Mouse (Mus musculus) thymus, adult 2 months (tissue): ENCODE results near the gene Tsnaxip1.

ENCODE experiments used
- CTCF ChIP-seq: fragments of 200-500 bp; IDR thresholded peaks from 2 replicates; pipeline ENCODE4 v1.5.1; 2012; ENCODE audit warnings: mild to moderate bottlenecking, control low read depth, low read length, moderate library complexity, borderline replicate concordance; ENCODE audit not compliant: control insufficient read depth, poor library complexity, insufficient read depth; ENCODE audit errors: extremely low read depth
- POLR2A ChIP-seq: fragments of 200-500 bp; IDR thresholded peaks from 2 replicates; pipeline ENCODE4 v1.6.1; 2012; ENCODE audit warnings: mild to moderate bottlenecking, low read length, control low read depth, moderate library complexity; ENCODE audit not compliant: control insufficient read depth, poor library complexity, insufficient read depth; ENCODE audit errors: extremely low read depth

DNA sequence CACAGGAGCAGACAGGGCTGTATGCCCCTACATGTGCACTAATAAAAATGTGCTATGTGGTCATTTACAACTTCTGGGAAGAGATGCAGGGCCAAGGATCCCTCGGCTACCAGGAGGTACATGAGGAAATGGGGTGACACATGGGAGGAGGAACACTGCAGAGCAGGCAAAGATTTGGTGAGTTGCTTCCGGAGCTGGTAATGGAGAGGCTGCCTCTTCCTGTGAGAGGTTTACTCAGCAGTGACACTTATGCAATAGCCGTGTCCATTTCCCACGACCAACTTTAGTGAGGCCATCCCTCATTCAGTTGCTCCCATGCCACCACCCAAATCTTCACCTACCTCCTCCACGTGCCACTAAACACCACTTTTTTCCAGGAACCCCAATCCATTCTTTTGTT is 47.2 kb upstream of the Tsnaxip1 start:
- no peak for TF ChIP-seq CTCF
- TF ChIP-seq POLR2A = no peak
